Mouse (Mus musculus): ENCODE measurements around the gene Gm14139. TPM values are rescaled to one million over a fixed set of nuclear protein-coding genes. Genes with fewer than 3 reads are reported as not detected.

Gene Gm14139
- 0.18 and 0.57 TPM in 2 replicates for polyA plus RNA-seq (2015; fragmentation: Nextera tagmentation; extraction: Ambion mirVana)

DNA sequence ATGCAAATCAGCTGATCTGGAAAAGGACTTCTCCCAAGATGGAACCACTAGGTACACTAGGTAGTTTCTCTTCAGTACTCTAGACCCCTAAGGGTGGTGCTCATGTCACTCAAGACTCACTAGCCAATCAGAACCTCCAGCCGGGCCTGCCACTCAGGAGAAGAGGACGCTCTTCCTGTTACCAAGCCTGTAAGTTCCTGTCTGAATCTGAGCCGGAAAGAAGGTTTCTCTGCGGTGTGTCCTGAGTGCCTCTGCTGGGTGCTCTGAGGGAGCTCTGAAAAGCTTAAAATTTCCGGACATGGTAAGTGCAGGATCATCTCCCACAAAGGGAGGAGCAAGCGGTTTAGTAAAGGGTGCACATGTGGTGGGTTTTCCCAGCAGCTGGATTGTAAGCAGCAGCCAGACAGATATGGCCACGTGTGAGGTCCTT, at the start of gene Gm14139:
Gene Gm14139, plus strand, starts transcription at position 186 of the 430 bp plus-strand sequence.

DNA sequence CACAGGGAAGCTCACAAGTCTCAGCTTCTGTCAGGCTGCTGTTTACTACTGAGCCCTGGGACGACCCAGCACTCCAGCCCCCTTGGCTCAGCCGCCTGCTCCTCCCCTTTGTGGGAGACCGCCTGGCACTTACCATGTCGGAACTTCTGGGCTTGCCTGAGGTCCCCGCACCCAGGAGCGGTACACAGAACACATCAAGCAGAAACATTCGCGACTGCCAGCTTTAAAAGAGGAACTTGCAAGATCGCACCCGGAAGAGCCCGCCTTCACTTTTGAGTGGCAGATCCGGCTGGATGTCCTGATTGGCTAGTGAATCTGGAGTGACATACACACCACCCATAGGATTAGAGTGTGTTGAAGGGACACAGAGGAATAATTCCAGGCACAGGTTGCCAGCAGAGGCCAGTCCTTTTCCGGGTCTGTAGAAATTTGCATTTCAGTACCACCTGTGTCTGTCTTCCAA, 45.1 kb upstream of the Gm14139 start, which contains the start of gene Zfp120:
Gene Zfp120, minus strand, starts transcription at position 274 of the 463 bp plus-strand sequence.

DNA sequence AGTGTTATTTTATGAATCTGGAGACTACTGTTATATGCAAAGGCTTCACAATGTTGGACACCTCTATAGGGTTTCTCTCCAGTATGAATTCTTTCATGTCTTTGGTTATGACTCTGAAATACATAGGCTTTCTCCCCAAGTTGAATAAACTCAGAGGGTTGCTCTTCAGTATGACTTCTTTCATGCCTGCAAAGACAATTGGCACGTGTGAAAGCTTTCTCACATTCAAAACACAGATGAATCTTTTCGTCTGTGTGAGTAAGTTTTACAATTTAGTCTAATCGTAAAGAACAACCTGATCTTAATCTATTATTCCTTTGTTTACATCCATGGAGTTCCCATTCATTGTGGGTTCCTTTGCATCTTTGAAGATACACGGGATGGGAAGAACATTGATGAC, 2.0 kb upstream of the Gm14139 start, which contains the start of gene Gm10770:
Gene Gm10770, minus strand, starts transcription at position 101 of the 400 bp plus-strand sequence.

DNA sequence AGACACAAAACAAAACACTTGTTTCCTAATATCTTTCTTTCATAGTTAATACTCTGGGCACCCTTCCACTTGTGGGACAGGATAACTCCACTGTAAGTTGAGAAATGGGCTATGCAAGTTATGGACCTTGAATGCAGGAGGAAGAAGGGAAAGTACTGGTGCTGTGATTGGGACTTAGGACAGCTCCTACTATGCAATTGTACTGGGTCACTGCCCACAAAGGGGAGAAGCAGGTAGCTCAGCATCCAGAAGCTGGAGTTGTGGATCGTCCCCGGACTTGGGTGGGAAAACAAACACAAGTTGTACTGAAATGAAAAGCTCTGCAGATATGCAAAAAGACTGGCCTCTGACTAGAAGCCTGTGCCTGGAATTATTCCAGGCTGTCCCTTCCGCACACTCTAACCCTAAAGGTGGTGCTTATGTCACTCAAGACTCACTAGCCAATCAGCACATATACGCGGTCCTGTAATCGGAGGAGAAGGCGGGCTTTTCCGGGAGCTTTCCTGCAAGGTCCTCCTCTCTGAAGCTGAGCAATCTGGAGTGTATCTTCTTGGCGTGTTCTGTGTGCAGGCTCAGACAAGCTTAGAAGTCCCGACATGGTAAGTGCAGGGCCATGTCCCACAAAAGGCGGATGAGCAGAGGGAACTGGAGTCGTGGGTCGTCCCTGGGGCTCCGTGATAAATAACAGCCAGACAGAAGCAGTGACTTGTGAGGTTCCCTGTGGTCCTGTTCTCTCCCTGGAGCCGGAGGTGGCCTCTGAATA, 36.2 kb downstream of the Gm14139 start, which contains the start of gene Zfp937:
Gene Zfp937, plus strand, starts transcription at position 474 of the 763 bp plus-strand sequence.

Other genes starting within 250 kb of the Gm14139 start
- gene Zfp120, start 45.0 kb upstream of the Gm14139 start, polyA plus RNA-seq (2015; fragmentation: Nextera tagmentation; extraction: Ambion mirVana), result 9.6 and 11.3 TPM in 2 replicates
- gene Gm10770, start 2.1 kb upstream of the Gm14139 start, polyA plus RNA-seq (2015; fragmentation: Nextera tagmentation; extraction: Ambion mirVana), result not detected in 2 replicates
- gene Zfp937, start 36.3 kb downstream of the Gm14139 start, polyA plus RNA-seq (2015; fragmentation: Nextera tagmentation; extraction: Ambion mirVana), result 7.4 and 9.5 TPM in 2 replicates
- 4.1 and 4.4 TPM in 2 replicates for gene Gm21994, start 73.8 kb downstream of the Gm14139 start, polyA plus RNA-seq (2015; fragmentation: Nextera tagmentation; extraction: Ambion mirVana)
- gene Gm14124, start 75.8 kb downstream of the Gm14139 start, polyA plus RNA-seq (2015; fragmentation: Nextera tagmentation; extraction: Ambion mirVana), result 0.09 TPM in 1 of 2 replicates, not detected in the other
- 2.8 and 4.8 TPM in 2 replicates for gene Gm10130, start 141.9 kb downstream of the Gm14139 start, polyA plus RNA-seq (2015; fragmentation: Nextera tagmentation; extraction: Ambion mirVana)
- gene 3300002I08Rik, start 181.0 kb downstream of the Gm14139 start, polyA plus RNA-seq (2015; fragmentation: Nextera tagmentation; extraction: Ambion mirVana), result 6.6 and 8.4 TPM in 2 replicates

Measured in adrenal gland, postnatal 0 days (tissue).